Mouse (Mus musculus) brain, embryonic 14.5 days (tissue): ENCODE measurements at regions not wholly inside any gene's neighbourhood (a gene's known extent, or its start where the extent isn't known, plus 50 kb on each side); places are given as distances from the start of the nearest gene placed in this dataset.

ENCODE experiments used
- CTCF ChIP-seq: fragments of 200-500 bp; IDR thresholded peaks from 2 replicates; pipeline ENCODE4 v1.5.1; 2012; ENCODE audit warnings: inconsistent platforms, mild to moderate bottlenecking, moderate library complexity, borderline replicate concordance; ENCODE audit not compliant: insufficient read depth, insufficient read length; ENCODE audit errors: extremely low read depth
- POLR2A ChIP-seq: fragments of 200-500 bp; IDR thresholded peaks from 2 replicates; pipeline ENCODE4 v1.6.1; 2012; ENCODE audit warnings: mild to moderate bottlenecking, inconsistent platforms, borderline replicate concordance; ENCODE audit not compliant: poor library complexity, insufficient read depth, insufficient read length, severe bottlenecking; ENCODE audit errors: extremely low read depth

DNA sequence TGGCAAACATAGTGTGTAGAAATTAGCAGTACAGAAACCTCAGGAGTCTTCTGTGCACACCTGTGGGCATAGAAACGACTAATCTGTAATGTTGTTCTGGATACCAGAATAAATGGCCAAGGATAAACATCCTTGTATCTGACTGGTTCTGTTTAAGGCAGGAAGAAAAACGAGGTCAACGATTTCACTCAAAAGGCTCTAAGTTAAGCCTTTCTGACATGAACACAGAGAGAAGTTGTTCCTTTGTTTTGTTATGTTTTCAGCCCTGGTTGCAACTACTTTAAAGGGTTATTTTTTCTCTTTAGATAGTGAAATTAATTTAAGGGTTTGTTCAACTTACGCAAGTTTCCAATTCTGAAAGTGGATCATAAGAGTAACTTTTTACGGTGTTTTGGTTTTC, 299.6 kb upstream of the Kif18a start:
- no peak for TF ChIP-seq CTCF
- no peak for TF ChIP-seq POLR2A
